Mouse (Mus musculus) ES-E14 (cell line): ENCODE measurements around the gene Map3k12. TPM values are rescaled to one million over a fixed set of nuclear protein-coding genes. Genes with fewer than 3 reads are reported as not detected.
A peak's percentile ranks its signal among the peaks of the same experiment; 100 is the strongest.

Source experiments
- DNase-seq: peaks from one replicate; pipeline ENCODE4 v3.0.0-alpha.2; 2013; ENCODE audit warnings: low read depth, low spot score
- H3K27ac ChIP-seq: 2 replicates; pipeline ENCODE4 v1.5.1; 2012; ENCODE audit warnings: low read depth, mild to moderate bottlenecking, low read length, moderate library complexity, mixed read lengths; ENCODE audit not compliant: poor library complexity, insufficient read depth, severe bottlenecking
- H3K36me3 ChIP-seq: 2 replicates; pipeline ENCODE4 v1.6.1; 2012; ENCODE audit warnings: mild to moderate bottlenecking, low read length, moderate library complexity, mixed read lengths; ENCODE audit not compliant: control insufficient read depth, poor library complexity, insufficient read depth, severe bottlenecking
- H3K4me1 ChIP-seq, 2 experiments: fragments of 150-350 bp in 1 of 2; sonication (generic) in 1 of 2; 2 replicates each; pipeline ENCODE4 v1.6.1; 2012; ENCODE audit warnings: low read length in 2 of 2, mild to moderate bottlenecking in 1 of 2, mixed read lengths in 1 of 2; ENCODE audit not compliant: control insufficient read depth in 2 of 2, insufficient read depth in 2 of 2, poor library complexity in 1 of 2
- H3K4me3 ChIP-seq, 2 experiments: fragments of 150-350 bp in 1 of 2; sonication (generic) in 1 of 2; 2 replicates each; pipeline ENCODE4 v1.5.1; 2012; ENCODE audit warnings: low read length in 2 of 2, low read depth in 1 of 2, mild to moderate bottlenecking in 1 of 2, mixed read lengths in 1 of 2; ENCODE audit not compliant: insufficient read depth in 1 of 2, poor library complexity in 1 of 2, severe bottlenecking in 1 of 2
- H3K9ac ChIP-seq: 2 replicates; pipeline ENCODE4 v1.6.1; 2012; ENCODE audit warnings: low read depth, mild to moderate bottlenecking, low read length, mixed read lengths; ENCODE audit not compliant: poor library complexity, insufficient read depth, severe bottlenecking
- H3K9me3 ChIP-seq: fragments of 150-350 bp; sonication (generic); 2 replicates; pipeline ENCODE4 v1.6.1; 2012; ENCODE audit warnings: low read depth, mild to moderate bottlenecking, low read length; ENCODE audit not compliant: control insufficient read depth, insufficient read depth
- CHD2 ChIP-seq: IDR thresholded peaks from 2 replicates; pipeline ENCODE4 v1.6.1; 2014; ENCODE audit warnings: mild to moderate bottlenecking, low read depth, low read length, inconsistent platforms
- HCFC1 ChIP-seq: IDR thresholded peaks from 2 replicates; pipeline ENCODE4 v1.6.1; 2012; ENCODE audit warnings: low read length, inconsistent platforms, borderline replicate concordance; ENCODE audit not compliant: insufficient read depth
- MAFK ChIP-seq: IDR thresholded peaks from 2 replicates; pipeline ENCODE4 v1.6.1; 2014; ENCODE audit warnings: mild to moderate bottlenecking, low read depth, low read length, inconsistent platforms; ENCODE audit not compliant: insufficient read depth
- ZC3H11A ChIP-seq: IDR thresholded peaks from 2 replicates; pipeline ENCODE4 v1.6.1; 2012; ENCODE audit warnings: low read depth, mild to moderate bottlenecking, inconsistent platforms, low read length, borderline replicate concordance
- ZNF384 ChIP-seq: IDR thresholded peaks from 2 replicates; pipeline ENCODE4 v1.6.1; 2012; ENCODE audit warnings: low read depth, low read length, inconsistent platforms
- in situ Hi-C, 2 experiments: fragments of 600-800 bp; cut with MboI; formaldehyde crosslinking; loops; one replicate each; pipeline ENCODE4 v1.15.1; 2025; ENCODE audit warnings: low sequenced_read_pairs in 2 of 2, inconsistent platforms in 1 of 2; ENCODE audit not compliant: unreplicated experiment in 2 of 2
- total RNA-seq: library from RNA; depleted of rRNA; stranded (reverse); fragments of 300-350 nt; gene quantifications from 2 replicates; pipeline ENCODE4 v1.2.3, GENCODE M21; 2012

The Map3k12 gene
- total RNA-seq, 1 experiment, result 18.1 TPM

DNA sequence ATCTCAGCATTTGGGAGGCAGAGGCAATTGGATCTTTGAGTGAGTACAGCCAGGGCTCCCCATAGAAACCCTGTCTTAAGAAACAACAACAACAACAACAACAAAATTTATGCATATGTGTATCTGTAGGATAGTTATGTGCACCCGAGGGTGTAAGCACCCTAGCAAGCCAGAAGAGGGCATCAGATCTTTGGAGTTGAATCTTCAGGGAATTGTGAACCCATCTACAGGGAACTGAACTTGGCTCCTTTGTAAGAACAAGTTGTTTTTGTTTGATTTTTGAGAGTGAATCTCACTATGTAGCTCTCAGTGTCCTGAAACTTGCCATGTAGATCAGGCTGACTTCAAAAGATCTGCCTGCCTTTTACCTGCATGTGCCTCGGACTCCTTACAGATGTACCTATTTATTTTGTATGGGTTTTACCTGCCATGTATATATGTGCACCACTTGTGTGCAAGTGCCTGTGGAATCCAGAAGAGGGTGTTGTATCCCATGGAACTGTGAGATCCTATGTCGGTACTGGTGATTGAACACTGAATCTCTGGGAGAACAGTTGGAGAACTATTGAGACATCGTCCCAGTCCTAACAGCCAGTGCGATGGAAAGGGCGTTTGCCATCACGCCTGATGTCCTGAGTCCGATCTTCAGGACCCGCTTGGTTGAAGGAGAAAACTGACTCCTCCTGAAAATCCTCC is 48.0 kb downstream of the Map3k12 start:
- Histone ChIP-seq H3K9me3 (no peaks in the 10 kb centered on the region), H3K27ac (no peak overlapping the region), H3K4me1 (peaks cover 0 to 4% of the 10 kb centered on the region in 2 experiments; a peak in 1 of 4 replicates), H3K4me3 (no peak overlapping the region), H3K9ac (no peak overlapping the region), H3K36me3 (peaks cover 4% of the 10 kb centered on the region; the same call in 1 of the 2 replicates)
- no peak for DNase-seq
- in situ Hi-C loops, result no loop called here
- no peak for TF ChIP-seq CHD2
- no peak for TF ChIP-seq ZNF384
- TF ChIP-seq HCFC1, result no peak
- TF ChIP-seq MAFK, result no peak
- no peak for TF ChIP-seq ZC3H11A

DNA sequence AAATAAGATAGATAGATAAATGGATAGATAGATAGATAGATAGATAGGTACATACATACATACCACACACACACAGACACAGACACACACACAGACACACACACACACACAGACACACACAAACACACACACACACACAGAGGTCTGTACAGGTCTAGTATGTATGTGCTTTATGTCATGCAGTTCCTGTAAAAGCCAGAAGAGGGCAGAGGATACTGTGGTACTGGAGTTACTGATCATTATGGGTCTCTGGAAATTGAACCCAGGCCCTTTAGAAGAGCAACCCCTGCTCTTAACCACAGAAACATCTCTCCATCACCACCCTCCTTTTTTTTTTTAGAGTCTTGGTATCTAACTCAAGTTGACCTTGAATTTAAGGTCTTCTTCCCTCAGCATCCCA is 53.2 kb downstream of the Map3k12 start:
- Histone ChIP-seq H3K9me3 (no peaks in the 10 kb centered on the region), H3K4me3 (no peak overlapping the region), H3K4me1 (peaks cover 0 to 14% of the 10 kb centered on the region in 2 experiments; a peak in 2 of 4 replicates), H3K9ac (no peak overlapping the region), H3K27ac (no peak overlapping the region), H3K36me3 (peaks cover 5% of the 10 kb centered on the region)
- DNase-seq, result no peak
- no peak for TF ChIP-seq HCFC1
- TF ChIP-seq MAFK, result no peak
- no peak for TF ChIP-seq CHD2
- TF ChIP-seq ZC3H11A, result no peak
- TF ChIP-seq ZNF384, result no peak
- in situ Hi-C loops, result no loop called here

DNA sequence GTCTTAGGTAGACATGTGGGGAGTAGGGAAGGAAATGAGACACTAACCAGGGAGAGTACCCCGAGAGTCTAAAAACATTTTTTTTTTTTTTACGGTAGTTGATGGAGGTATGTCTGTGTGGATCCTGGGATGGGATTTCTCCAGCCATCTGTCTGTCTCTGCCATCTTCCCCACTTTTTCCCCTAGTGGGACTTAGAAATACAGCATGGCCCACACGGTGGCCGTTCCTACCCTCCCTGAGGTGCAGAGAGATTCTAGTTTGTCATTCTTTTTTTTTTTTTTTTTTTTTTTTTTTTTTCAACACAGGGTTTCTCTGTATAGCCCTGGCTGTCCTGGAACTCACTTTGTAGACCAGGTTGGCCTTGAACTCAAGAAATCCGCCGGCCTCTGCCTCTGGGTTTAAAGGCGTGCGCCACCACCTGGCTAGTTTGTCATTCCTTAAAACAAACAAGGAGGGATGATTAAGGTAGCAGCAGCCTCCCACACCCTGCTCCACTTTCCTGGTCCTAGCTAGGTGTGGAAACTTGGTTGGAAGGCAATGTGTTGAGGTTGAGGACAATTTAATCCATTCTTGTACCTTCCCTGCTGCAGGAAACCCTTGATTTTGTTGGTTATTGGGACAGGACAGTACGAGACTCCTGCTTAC is 55.3 kb downstream of the Map3k12 start:
- DNase-seq, result no peak
- Histone ChIP-seq H3K9me3 (no peaks in the 10 kb centered on the region), H3K27ac (peak overlapping the region; percentile 37; the same call in 1 of the 2 replicates), H3K4me1 (peaks cover 0 to 14% of the 10 kb centered on the region in 2 experiments; a peak in 2 of 4 replicates), H3K4me3 (peak overlapping the region; percentile 73 to 84), H3K36me3 (peaks cover 5% of the 10 kb centered on the region), H3K9ac (0 out of 2 replicates have a peak overlapping the region, but pooled peaks have one; percentile 55)
- TF ChIP-seq ZNF384 (peak; percentile 90), ZC3H11A (no peak), HCFC1 (no peak)
- in situ Hi-C loops, result no loop called here

DNA sequence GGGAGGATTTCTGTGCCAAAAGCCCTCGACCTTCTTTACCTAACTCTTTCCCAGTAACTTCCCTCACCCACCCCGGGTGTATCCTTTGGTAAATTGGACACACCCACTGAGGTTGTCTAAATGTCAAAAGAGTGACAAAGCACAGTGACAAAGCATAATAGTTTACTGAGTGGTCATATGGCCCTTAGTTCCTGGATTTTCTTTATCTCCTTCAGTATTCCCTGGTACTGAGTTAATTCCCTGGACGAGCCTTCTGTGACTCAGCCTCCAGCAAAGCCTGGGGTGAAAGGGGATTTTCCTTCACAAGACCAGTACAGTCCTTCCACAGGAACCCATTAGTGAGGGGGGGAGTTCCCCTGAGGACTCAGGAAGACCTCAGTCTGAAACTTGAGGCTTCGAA is 55.9 kb downstream of the Map3k12 start:
- DNase-seq, result no peak
- peak overlapping the region; percentile 73 to 84 for H3K4me3 ChIP-seq
- H3K9ac ChIP-seq, result peak overlapping the region; percentile 62; the same call in 1 of the 2 replicates
- peaks cover 5% of the 10 kb centered on the region for H3K36me3 ChIP-seq
- in situ Hi-C loops, result no loop called here
- TF ChIP-seq MAFK (peak; percentile 68), CHD2 (no peak), HCFC1 (no peak), ZNF384 (no peak), ZC3H11A (no peak)
- H3K9me3 ChIP-seq, result no peaks in the 10 kb centered on the region
- peak overlapping the region; percentile 22; the same call in 1 of the 2 replicates for H3K27ac ChIP-seq
- peaks cover 0 to 17% of the 10 kb centered on the region in 2 experiments; a peak in 2 of 4 replicates for H3K4me1 ChIP-seq
